Mouse (Mus musculus) hindbrain, embryonic 13.5 days (tissue): ENCODE data around the gene Zfhx2. TPM values are rescaled to one million over a fixed set of nuclear protein-coding genes. Genes with fewer than 3 reads are reported as not detected.

Source experiments
- ATAC-seq: fragments of 200-750 bp; cut with Nextera tagmentation; 2 replicates; pipeline ENCODE4 v1.8.0; 2017; ENCODE audit warnings: moderate TSS enrichment; ENCODE audit not compliant: low FRiP score
- H3K27ac ChIP-seq: fragments of 300-500 bp; sonication (generic); 2 replicates; pipeline ENCODE4 v1.5.1; 2015; ENCODE audit warnings: inconsistent platforms, mild to moderate bottlenecking, moderate library complexity
- H3K27me3 ChIP-seq: fragments of 300-500 bp; sonication (generic); 2 replicates; pipeline ENCODE4 v1.6.1; 2015; ENCODE audit warnings: mild to moderate bottlenecking, inconsistent platforms
- H3K36me3 ChIP-seq: fragments of 300-500 bp; sonication (generic); 2 replicates; pipeline ENCODE4 v1.6.1; 2015; ENCODE audit warnings: mild to moderate bottlenecking, inconsistent platforms
- H3K4me1 ChIP-seq: fragments of 300-500 bp; sonication (generic); replicated peaks from 2 replicates; pipeline ENCODE4 v1.6.1; 2015; ENCODE audit warnings: inconsistent platforms
- H3K4me2 ChIP-seq: fragments of 300-500 bp; sonication (generic); 2 replicates; pipeline ENCODE4 v1.6.1; 2015; ENCODE audit warnings: inconsistent platforms, mild to moderate bottlenecking, moderate library complexity
- H3K4me3 ChIP-seq: fragments of 300-500 bp; sonication (generic); 2 replicates; pipeline ENCODE4 v1.5.1; 2015; ENCODE audit warnings: mild to moderate bottlenecking, inconsistent platforms
- H3K9ac ChIP-seq: fragments of 300-500 bp; sonication (generic); 2 replicates; pipeline ENCODE4 v1.6.1; 2015; ENCODE audit warnings: mild to moderate bottlenecking, inconsistent platforms
- H3K9me3 ChIP-seq: fragments of 300-500 bp; sonication (generic); 2 replicates; pipeline ENCODE4 v1.6.1; 2016; ENCODE audit warnings: inconsistent platforms
- WGBS: fragments of 180-500 bp; shearing (Covaris S2); methylation state at CpG from one replicate; pipeline ENCODE4 v1.1.7; 2015; 5-methylcytosine and 5-hydroxymethylcytosine counted together
- polyA plus RNA-seq: library from polyadenylated mRNA; unstranded; fragments of >200 nt; fragmentation: Nextera tagmentation; extraction: Ambion mirVana; gene quantifications from 2 replicates; pipeline ENCODE4 v1.2.1, GENCODE M21; 2015

Zfhx2 gene
- polyA plus RNA-seq, result 29.4 and 31.9 TPM in 2 replicates

GRCm38 (mm10) chr14:55092011-55092577, at the start of gene Zfhx2:
Gene Zfhx2, minus strand, starts transcription at chr14:55092324.
- Histone ChIP-seq H3K4me3 (peak within 1 kb of the TSS; percentile 80), H3K4me1 (peaks cover 72% of the 10 kb centered on the region), H3K9me3 (no peaks in the 10 kb centered on the region), H3K27ac (peak within 1 kb of the TSS; percentile 97), H3K9ac (peak within 1 kb of the TSS; percentile 98), H3K36me3 (no peaks in the 10 kb centered on the region), H3K4me2 (peak within 1 kb of the TSS; percentile 90), H3K27me3 (no peaks in the 10 kb centered on the region)
- peak; percentile 92 for ATAC-seq
- WGBS, result 1% methylated on average over 34 of the region's 34 CpGs

- no peaks in the 10 kb centered on the region for H3K36me3 ChIP-seq
- no peak overlapping the region for H3K4me3 ChIP-seq
- 0 out of 2 replicates have a peak, but pooled peaks cover 3% of the 10 kb centered on the region for H3K27me3 ChIP-seq
- H3K9ac ChIP-seq, result no peak overlapping the region
- WGBS, result 38% methylated on average over 7 of the region's 7 CpGs
- no peak overlapping the region for H3K27ac ChIP-seq
- no peak overlapping the region for H3K4me2 ChIP-seq
- no peaks in the 10 kb centered on the region for H3K9me3 ChIP-seq
- H3K4me1 ChIP-seq, result no peaks in the 10 kb centered on the region
- no peak for ATAC-seq
These were observed 47.2 kb upstream of the Zfhx2 start for GRCm38 (mm10) chr14:55139313-55139712.

GRCm38 (mm10) chr14:55135676-55136075, 43.6 kb upstream of the Zfhx2 start:
- no peaks in the 10 kb centered on the region for H3K36me3 ChIP-seq
- no peaks in the 10 kb centered on the region for H3K4me1 ChIP-seq
- 82% methylated on average over 8 of the region's 8 CpGs for WGBS
- H3K4me3 ChIP-seq, result no peak overlapping the region
- 0 out of 2 replicates have a peak, but pooled peaks cover 3% of the 10 kb centered on the region for H3K27me3 ChIP-seq
- H3K9me3 ChIP-seq, result no peaks in the 10 kb centered on the region
- no peak overlapping the region for H3K27ac ChIP-seq
- H3K4me2 ChIP-seq, result no peak overlapping the region
- ATAC-seq, result no peak
- H3K9ac ChIP-seq, result no peak overlapping the region

GRCm38 (mm10) chr14:55126521-55126920, 34.4 kb upstream of the Zfhx2 start:
- Histone ChIP-seq H3K9ac (no peak overlapping the region), H3K36me3 (no peaks in the 10 kb centered on the region), H3K27me3 (no peaks in the 10 kb centered on the region), H3K4me1 (peaks cover 13% of the 10 kb centered on the region), H3K4me3 (no peak overlapping the region), H3K4me2 (no peak overlapping the region), H3K27ac (no peak overlapping the region), H3K9me3 (no peaks in the 10 kb centered on the region)
- ATAC-seq, result no peak
- WGBS, result 66% methylated on average over 7 of the region's 7 CpGs

GRCm38 (mm10) chr14:55125711-55126110, 33.6 kb upstream of the Zfhx2 start:
- H3K9ac ChIP-seq, result no peak overlapping the region
- peaks cover 13% of the 10 kb centered on the region for H3K4me1 ChIP-seq
- no peak for ATAC-seq
- H3K27ac ChIP-seq, result no peak overlapping the region
- H3K4me3 ChIP-seq, result no peak overlapping the region
- H3K36me3 ChIP-seq, result no peaks in the 10 kb centered on the region
- no peaks in the 10 kb centered on the region for H3K9me3 ChIP-seq
- H3K27me3 ChIP-seq, result no peaks in the 10 kb centered on the region
- H3K4me2 ChIP-seq, result no peak overlapping the region
- whole genome bisulfite sequencing, result 89% methylated on average over 5 of the region's 5 CpGs

- Histone ChIP-seq H3K4me2 (peak overlapping the region; percentile 38), H3K27me3 (peaks cover 4% of the 10 kb centered on the region; the same call in 1 of the 2 replicates), H3K4me1 (peaks cover 18% of the 10 kb centered on the region), H3K9me3 (no peaks in the 10 kb centered on the region), H3K4me3 (0 out of 2 replicates have a peak overlapping the region, but pooled peaks have one; percentile 1), H3K27ac (peak overlapping the region; percentile 88), H3K36me3 (no peaks in the 10 kb centered on the region), H3K9ac (peak overlapping the region; percentile 49; the same call in 1 of the 2 replicates)
- WGBS, result 25% methylated on average over 8 of the region's 8 CpGs
- peak; percentile 48 for ATAC-seq
These were observed 30.2 kb upstream of the Zfhx2 start for GRCm38 (mm10) chr14:55122359-55122758.

- peak overlapping the region; percentile 88 for H3K27ac ChIP-seq
- no peaks in the 10 kb centered on the region for H3K9me3 ChIP-seq
- peaks cover 5% of the 10 kb centered on the region; the same call in 1 of the 2 replicates for H3K27me3 ChIP-seq
- H3K36me3 ChIP-seq, result no peaks in the 10 kb centered on the region
- H3K4me2 ChIP-seq, result peak overlapping the region; percentile 38
- H3K9ac ChIP-seq, result 0 out of 2 replicates have a peak overlapping the region, but pooled peaks have one; percentile 49
- H3K4me3 ChIP-seq, result 0 out of 2 replicates have a peak overlapping the region, but pooled peaks have one; percentile 1
- 8% methylated on average over 5 of the region's 5 CpGs for whole genome bisulfite sequencing
- ATAC-seq, result peak; percentile 84
- peaks cover 23% of the 10 kb centered on the region for H3K4me1 ChIP-seq
These were observed 29.8 kb upstream of the Zfhx2 start for GRCm38 (mm10) chr14:55121947-55122346.

GRCm38 (mm10) chr14:55119421-55120134, 27.5 kb upstream of the Zfhx2 start:
- no peaks in the 10 kb centered on the region for H3K9me3 ChIP-seq
- no peak for ATAC-seq
- peaks cover 8% of the 10 kb centered on the region for H3K27me3 ChIP-seq
- no peaks in the 10 kb centered on the region for H3K36me3 ChIP-seq
- 75% methylated on average over 4 of the region's 4 CpGs for WGBS
- no peak overlapping the region for H3K4me3 ChIP-seq
- no peak overlapping the region for H3K9ac ChIP-seq
- no peak overlapping the region for H3K4me2 ChIP-seq
- no peak overlapping the region for H3K27ac ChIP-seq
- peaks cover 39% of the 10 kb centered on the region for H3K4me1 ChIP-seq

GRCm38 (mm10) chr14:55118852-55119251, 26.7 kb upstream of the Zfhx2 start:
- WGBS, result 80% methylated on average over 4 of the region's 4 CpGs
- H3K27ac ChIP-seq, result no peak overlapping the region
- no peak overlapping the region for H3K4me2 ChIP-seq
- H3K27me3 ChIP-seq, result peaks cover 15% of the 10 kb centered on the region
- ATAC-seq, result no peak
- H3K9ac ChIP-seq, result no peak overlapping the region
- H3K4me3 ChIP-seq, result no peak overlapping the region
- peaks cover under 1% of the 10 kb centered on the region for H3K36me3 ChIP-seq
- peaks cover 46% of the 10 kb centered on the region for H3K4me1 ChIP-seq
- no peaks in the 10 kb centered on the region for H3K9me3 ChIP-seq

- ATAC-seq, result peak; percentile 63
- Histone ChIP-seq H3K4me3 (peak within 1 kb of the TSS; percentile 86), H3K27ac (peak within 1 kb of the TSS; percentile 96), H3K4me1 (peaks cover 53% of the 10 kb centered on the region), H3K9me3 (no peaks in the 10 kb centered on the region), H3K4me2 (peak within 1 kb of the TSS; percentile 88), H3K9ac (peak within 1 kb of the TSS; percentile 91), H3K36me3 (peaks cover 14% of the 10 kb centered on the region), H3K27me3 (peaks cover 34% of the 10 kb centered on the region)
- 5% methylated on average over 21 of the region's 21 CpGs for WGBS
These were observed 24.5 kb upstream of the Zfhx2 start, which contains the start of gene Jph4 for GRCm38 (mm10) chr14:55116425-55117200. Gene Jph4, minus strand, starts transcription at chr14:55116935.

GRCm38 (mm10) chr14:55115846-55116245, 23.7 kb upstream of the Zfhx2 start:
- Histone ChIP-seq H3K9ac (peak overlapping the region; percentile 91), H3K4me2 (peak overlapping the region; percentile 88), H3K4me3 (peak overlapping the region; percentile 86), H3K27ac (peak overlapping the region; percentile 96), H3K36me3 (peaks cover 14% of the 10 kb centered on the region), H3K27me3 (peaks cover 41% of the 10 kb centered on the region), H3K4me1 (peaks cover 55% of the 10 kb centered on the region), H3K9me3 (no peaks in the 10 kb centered on the region)
- peak; percentile 27 for ATAC-seq
- under 1% methylated on average over 8 of the region's 8 CpGs for WGBS
